Mouse (Mus musculus) cerebellum, postnatal 36 days (tissue): ENCODE data around the gene Rnd2.
A peak's percentile ranks its signal among the peaks of the same experiment; 100 is the strongest.
"Not testable (repeated sequence)": the region's sequence is repeated elsewhere in the genome, so short reads cannot be mapped to it uniquely, and the experiment has no call there.

Experiments used
- DNase-seq, 2 experiments: peaks; one replicate each; pipeline ENCODE4 v3.0.0; 2021 to 2022; ENCODE audit warnings: mixed read lengths in 2 of 2

Rnd2 gene

GRCm38 (mm10) chr11:101464211-101465100 is at the start of gene Rnd2:
Gene Rnd2 (plus strand): TSS chr11:101464999.
- no peak for DNase-seq

- DNase-seq: no peak
Observed at GRCm38 (mm10) chr11:101415306-101415705, 49.5 kb upstream of the Rnd2 start.

GRCm38 (mm10) chr11:101416433-101417100 is 48.2 kb upstream of the Rnd2 start:
- no peak for DNase-seq

GRCm38 (mm10) chr11:101417101-101417855 is 47.5 kb upstream of the Rnd2 start, which contains the start of gene Aarsd1:
Gene Aarsd1 (minus strand): TSS chr11:101417615.
- peak; percentile 92 to 94 for DNase-seq

GRCm38 (mm10) chr11:101418991-101419390 is 45.8 kb upstream of the Rnd2 start:
- DNase-seq: no peak

GRCm38 (mm10) chr11:101419610-101420009 is 45.2 kb upstream of the Rnd2 start:
- DNase-seq: no peak

- no peak for DNase-seq
Observed at GRCm38 (mm10) chr11:101420148-101420547, 44.7 kb upstream of the Rnd2 start.

GRCm38 (mm10) chr11:101424105-101424851 is 40.5 kb upstream of the Rnd2 start, which contains the start of gene Gm27029:
Gene Gm27029 (minus strand): TSS chr11:101424796.
- DNase-seq: peak in 1 of 2 experiments; percentile 23

GRCm38 (mm10) chr11:101424925-101425813 is 39.6 kb upstream of the Rnd2 start, which contains the start of the genes Rundc1 and Ptges3l:
Gene Rundc1 (plus strand): TSS chr11:101425085.
Gene Ptges3l (minus strand): TSS chr11:101425333.
- peak; percentile 96 to 98 for DNase-seq

GRCm38 (mm10) chr11:101426165-101426564 is 38.6 kb upstream of the Rnd2 start:
- no peak for DNase-seq

- no peak for DNase-seq
Observed at GRCm38 (mm10) chr11:101431327-101431726, 33.5 kb upstream of the Rnd2 start.

- peak; percentile 57 to 60 for DNase-seq
Observed at GRCm38 (mm10) chr11:101433396-101433795, 31.4 kb upstream of the Rnd2 start.

GRCm38 (mm10) chr11:101435831-101436230 is 29.0 kb upstream of the Rnd2 start:
- DNase-seq: no peak

GRCm38 (mm10) chr11:101436916-101437315 is 27.9 kb upstream of the Rnd2 start:
- DNase-seq: no peak

- not testable (repeated sequence) for DNase-seq
Observed at GRCm38 (mm10) chr11:101438006-101438405, 26.8 kb upstream of the Rnd2 start.

GRCm38 (mm10) chr11:101441450-101442126 is 23.2 kb upstream of the Rnd2 start:
- not testable (repeated sequence) for DNase-seq

- peak; percentile 97 to 98 for DNase-seq
Observed at GRCm38 (mm10) chr11:101442127-101442693, 22.6 kb upstream of the Rnd2 start, which contains the start of gene Rpl27. Gene Rpl27 (plus strand): TSS chr11:101442298.

- DNase-seq: no peak
Observed at GRCm38 (mm10) chr11:101442760-101443159, 22.0 kb upstream of the Rnd2 start.

GRCm38 (mm10) chr11:101446319-101446718 is 18.5 kb upstream of the Rnd2 start:
- DNase-seq: no peak

- DNase-seq: not testable (repeated sequence)
Observed at GRCm38 (mm10) chr11:101446860-101447259, 17.9 kb upstream of the Rnd2 start.
